In genomic region chr19:55867905-55868304, GRCm38 (mm10) we compare ENCODE assay signal across 17 mouse cellular contexts.
DNase-seq lines count a peak whose midpoint lies in the region; ATAC-seq and TF ChIP-seq lines count a peak whose summit lies in the region.
"Had no signal": no experiment of that assay in that cellular context is flagged by ENCODE, and none has a peak within 500 bp of the region (broad histone marks: within the 10 kb centered on the region; RNA-seq: fewer than 3 reads in every experiment).

No protein-coding gene starts in this region.

- no peaks in the 10 kb centered on the region for H3K9me3 ChIP-seq in intestine, embryonic 15.5 days
- H3K9me3 ChIP-seq in limb, embryonic 10.5 days (replicated peaks): no peaks in the 10 kb centered on the region
- H3K9me3 ChIP-seq: hindbrain, embryonic 13.5 days had no signal

- H3K27ac ChIP-seq in kidney, adult 2 months (ENCODE audit: insufficient read depth, low read depth, low read length): 0 out of 2 replicates have a peak overlapping the region, but pooled peaks have one; percentile 3
- peak overlapping the region; percentile 4; the same call in 1 of the 2 replicates for H3K27ac ChIP-seq in intestine, embryonic 15.5 days
- no peak overlapping the region for H3K27ac ChIP-seq in limb, embryonic 10.5 days
- H3K27ac ChIP-seq: hindbrain, embryonic 13.5 days had no signal

- no peak for DNase-seq in kidney, adult 2 months
- no peak for DNase-seq in kidney, postnatal 14 days
- peak; percentile 36 for DNase-seq in Muller cell, postnatal 12 days (ENCODE audit: inconsistent ontology term)
- DNase-seq in urinary bladder, postnatal 25 days (ENCODE audit: low spot score): no peak
- DNase-seq in limb, embryonic 10.5 days (ENCODE audit: low spot score): no peak
- DNase-seq in embryo, embryonic 11 days: no peak
- DNase-seq: adrenal gland, adult 2 months; cerebellum, postnatal 10 days; heart, adult 18-20 months; kidney, adult 18-20 months; lung, embryonic 14.5 days; right cerebral cortex, postnatal 14 days; thymus, adult 2 months had no signal

- H3K4me3 ChIP-seq in kidney, adult 2 months (ENCODE audit: insufficient read depth, low read depth, low read length): no peak overlapping the region
- H3K4me3 ChIP-seq in intestine, embryonic 15.5 days (replicated peaks): no peak overlapping the region
- H3K4me3 ChIP-seq in limb, embryonic 10.5 days: no peak overlapping the region
- H3K4me3 ChIP-seq: hindbrain, embryonic 13.5 days had no signal

- WGBS in kidney, adult 2 months: 56% methylated on average over 3 of the region's 3 CpGs
- 54% methylated on average over 3 of the region's 3 CpGs for WGBS in intestine, embryonic 15.5 days
- 58% methylated on average over 3 of the region's 3 CpGs for WGBS in limb, embryonic 10.5 days

- no peak for TF ChIP-seq POLR2A in kidney, adult 2 months (IDR thresholded peaks at IDR 0.05; ENCODE audit: low read depth, low read length)

- no peak overlapping the region for H3K4me2 ChIP-seq in intestine, embryonic 15.5 days (replicated peaks)
- H3K4me2 ChIP-seq: hindbrain, embryonic 13.5 days; lung, embryonic 14.5 days had no signal

- TF ChIP-seq CTCF in kidney, adult 2 months (conservative IDR thresholded peaks at IDR 0.05; ENCODE audit: insufficient read depth, insufficient read length, low read depth, low read length): no peak

- no peaks in the 10 kb centered on the region for H3K27me3 ChIP-seq in kidney, adult 2 months (replicated peaks; ENCODE audit: control insufficient read depth, insufficient read depth, low read length)
- no peaks in the 10 kb centered on the region for H3K27me3 ChIP-seq in intestine, embryonic 15.5 days (replicated peaks)
- no peaks in the 10 kb centered on the region for H3K27me3 ChIP-seq in limb, embryonic 10.5 days (ENCODE audit: low read depth, poor library complexity, severe bottlenecking)
- H3K27me3 ChIP-seq: hindbrain, embryonic 13.5 days; Patski had no signal

- H3K4me1 ChIP-seq in kidney, adult 2 months (ENCODE audit: control insufficient read depth, insufficient read depth, low read length): peaks cover 10% of the 10 kb centered on the region; the same call in 1 of the 2 replicates
- peaks cover 26% of the 10 kb centered on the region; the same call in 1 of the 2 replicates for H3K4me1 ChIP-seq in intestine, embryonic 15.5 days (replicated peaks)
- H3K4me1 ChIP-seq in limb, embryonic 10.5 days: peaks cover 57% of the 10 kb centered on the region

- peak; percentile 66 for ATAC-seq in intestine, embryonic 15.5 days
- peak; percentile 55 for ATAC-seq in monocyte, adult 5-6 weeks (replicated peaks; ENCODE audit: insufficient number of reproducible peaks, low FRiP score, low TSS enrichment, poor library complexity, severe bottlenecking)
- ATAC-seq: Patski had no signal

- no peaks in the 10 kb centered on the region; the same call in 1 of the 2 replicates for H3K36me3 ChIP-seq in kidney, adult 2 months (ENCODE audit: control insufficient read depth, insufficient read depth, low read length)
- H3K36me3 ChIP-seq in intestine, embryonic 15.5 days: no peaks in the 10 kb centered on the region; the same call in 1 of the 2 replicates
- peaks cover 74% of the 10 kb centered on the region for H3K36me3 ChIP-seq in limb, embryonic 10.5 days
- H3K36me3 ChIP-seq: hindbrain, embryonic 13.5 days had no signal

- no peak overlapping the region for H3K9ac ChIP-seq in intestine, embryonic 15.5 days
- H3K9ac ChIP-seq: hindbrain, embryonic 13.5 days; lung, embryonic 14.5 days had no signal
